Mouse (Mus musculus) myocyte (in vitro differentiated cells): ENCODE results near the gene Xpa.

Experiments used
- E2F4 ChIP-seq: IDR thresholded peaks from one replicate; pipeline ENCODE4 v1.6.1; 2011; ENCODE audit warnings: mild to moderate bottlenecking, control low read depth, moderate library complexity; ENCODE audit not compliant: insufficient read depth
- POLR2A ChIP-seq: IDR thresholded peaks from one replicate; pipeline ENCODE4 v1.6.1; 2011; ENCODE audit warnings: low read depth, mild to moderate bottlenecking, control low read depth, moderate library complexity; ENCODE audit not compliant: insufficient read length

GRCm38 (mm10) chr4:46234739-46235138, 38.6 kb upstream of the Xpa start:
- TF ChIP-seq POLR2A (no peak), E2F4 (no peak)
